Mouse (Mus musculus): ENCODE measurements at regions not wholly inside any gene's neighbourhood (a gene's known extent, or its start where the extent isn't known, plus 50 kb on each side); places are given as distances from the start of the nearest gene placed in this dataset.
"Not testable (repeated sequence)": the region's sequence is repeated elsewhere in the genome, so short reads cannot be mapped to it uniquely, and the experiment has no call there.

DNA sequence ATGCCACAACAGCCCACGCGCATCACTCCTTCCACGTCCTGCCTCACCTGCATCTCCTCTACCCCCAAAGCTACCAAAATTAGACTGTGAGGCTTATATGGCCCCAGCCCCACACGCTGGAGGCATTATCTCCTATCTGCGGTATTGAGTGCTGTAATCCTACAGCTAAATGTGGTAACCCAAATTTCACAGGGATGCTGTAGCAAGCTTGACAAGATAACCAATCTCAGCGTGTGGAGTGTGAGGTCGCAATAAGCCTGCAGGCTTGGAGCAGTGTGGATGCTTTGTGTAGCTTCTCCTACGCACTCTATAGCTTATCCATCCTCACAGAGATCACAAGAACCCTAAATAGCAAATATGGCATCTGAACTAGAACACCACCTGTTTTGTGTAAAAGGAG lies 251.2 kb upstream of the Kcnh8 start:
- DNase-seq (ENCODE audit: inconsistent ontology term), result no peak

DNA sequence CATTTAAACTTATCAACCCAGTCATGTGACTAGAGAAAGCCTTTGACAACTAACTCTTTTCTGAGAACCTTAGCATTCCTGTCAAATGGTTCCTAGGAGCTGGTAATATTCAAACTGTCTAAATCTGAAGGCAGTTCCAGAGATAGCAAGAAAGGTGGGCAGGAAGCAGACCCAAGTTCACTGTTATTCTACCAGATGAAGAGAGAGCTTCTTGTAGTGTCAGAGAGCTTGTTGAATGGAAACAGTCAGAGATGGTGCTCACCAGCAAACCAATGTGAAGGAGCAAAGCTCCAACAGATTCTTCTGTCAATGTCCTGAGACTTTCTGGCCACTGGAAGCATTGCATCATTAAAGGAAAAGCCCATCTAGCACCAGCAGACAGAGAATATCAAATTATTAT lies 251.8 kb upstream of the Kcnh8 start:
- DNase-seq (ENCODE audit: inconsistent ontology term), result no peak

DNA sequence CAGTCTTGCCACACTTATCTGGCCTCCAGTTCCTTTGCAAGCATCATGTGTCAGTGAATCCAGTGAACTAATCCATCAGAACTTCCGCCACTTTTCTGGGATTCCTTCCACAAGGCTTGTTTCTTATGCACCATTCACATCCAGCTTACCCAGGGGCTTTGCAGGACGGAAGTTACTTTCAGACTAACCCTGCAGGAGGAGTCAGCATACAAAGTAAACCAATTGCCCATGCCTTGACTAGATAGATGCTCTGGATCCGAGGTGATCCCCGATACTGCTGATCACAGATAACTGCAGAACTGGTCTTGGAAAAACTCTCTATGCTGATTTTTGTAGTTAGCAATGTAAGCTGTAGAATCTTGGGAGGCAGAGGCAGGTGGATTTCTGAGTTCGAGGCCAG lies 252.6 kb upstream of the Kcnh8 start:
- no peak for DNase-seq (ENCODE audit: inconsistent ontology term)

DNA sequence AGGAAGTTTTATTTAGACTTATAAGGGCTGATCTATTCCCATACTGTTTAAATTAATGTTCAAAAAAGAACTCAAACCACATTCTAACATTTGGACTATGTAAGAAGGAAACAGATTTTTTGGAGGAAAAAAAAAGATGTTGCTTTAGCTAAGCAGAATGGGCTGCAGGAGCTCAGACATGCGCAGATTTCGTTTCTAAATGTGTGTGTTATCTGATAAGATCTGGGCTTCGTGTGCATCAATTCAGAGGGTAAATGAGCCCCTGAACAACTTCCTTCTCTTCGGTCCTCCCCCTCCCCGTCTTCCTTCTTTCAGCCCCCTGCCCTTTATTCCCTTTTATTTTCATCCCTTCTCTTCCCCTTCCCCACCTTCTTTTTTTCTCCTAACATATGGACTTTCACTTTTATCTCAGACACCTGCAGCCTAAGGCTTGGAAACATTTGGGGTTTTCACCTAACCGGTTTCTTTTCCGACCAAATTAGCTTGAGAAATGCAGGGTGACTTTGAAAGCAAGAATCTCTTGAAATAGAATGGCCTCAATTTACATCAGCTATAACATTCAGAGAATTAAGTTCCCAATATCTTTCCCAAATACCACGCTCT lies 253.9 kb upstream of the Kcnh8 start:
- DNase-seq (ENCODE audit: inconsistent ontology term), result no peak

DNA sequence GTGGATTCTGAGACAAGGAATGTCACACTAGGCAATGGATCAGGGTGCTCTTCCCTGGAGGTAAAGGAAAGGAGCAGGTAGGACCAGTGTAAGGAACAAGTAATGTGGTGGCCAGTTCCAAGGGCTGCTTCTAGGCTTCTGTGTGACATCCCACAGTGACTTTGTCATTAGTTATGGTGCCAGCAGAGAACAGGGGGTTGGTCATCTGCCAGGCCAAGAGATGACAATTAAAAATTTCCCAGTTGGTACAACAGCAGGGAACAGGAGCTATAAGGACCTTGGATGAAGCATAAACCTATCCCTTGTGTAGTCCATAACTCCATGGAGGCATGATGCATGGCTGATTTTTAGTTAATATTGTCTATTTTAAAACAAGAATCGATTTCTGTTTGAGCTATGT lies 281.9 kb upstream of the Kcnh8 start:
- no peak for DNase-seq (ENCODE audit: inconsistent ontology term)

DNA sequence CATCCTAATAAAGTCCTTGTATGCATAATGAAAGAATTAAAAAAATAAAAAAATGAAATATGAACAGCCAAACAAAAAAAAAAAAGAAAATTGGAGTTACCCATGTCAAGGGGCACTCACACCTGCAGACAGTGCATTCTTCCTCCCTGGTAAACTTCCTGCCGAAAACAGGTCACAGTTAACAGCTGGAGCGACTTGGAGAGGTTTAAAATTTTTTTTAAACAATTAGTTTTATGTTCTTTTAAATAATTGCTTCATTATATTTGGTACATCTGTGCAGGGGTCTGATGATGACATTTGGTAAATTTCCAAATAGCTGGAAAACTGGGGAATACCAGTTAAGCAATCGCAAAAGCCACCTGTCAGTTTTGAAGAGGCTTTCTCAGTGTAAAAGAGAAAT lies 285.5 kb upstream of the Kcnh8 start:
- DNase-seq (ENCODE audit: inconsistent ontology term), result no peak

DNA sequence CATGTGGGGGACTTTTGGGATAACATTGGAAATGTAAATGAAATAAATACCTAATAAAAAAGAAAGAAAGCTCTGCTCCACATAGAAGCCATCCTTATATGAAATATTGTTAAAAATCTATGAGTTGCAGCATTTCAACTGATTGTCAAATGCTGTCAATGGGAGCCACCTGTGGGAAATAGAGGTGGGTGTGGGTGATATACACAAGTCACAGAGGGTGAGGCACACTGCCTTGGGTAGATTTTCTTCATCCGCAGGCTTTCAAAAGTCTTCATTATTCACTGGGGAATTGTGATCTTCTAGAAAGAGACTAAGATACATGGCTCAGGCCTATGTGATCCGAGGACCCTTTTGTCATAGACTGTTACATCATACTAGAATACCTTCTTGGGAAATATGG lies 286.6 kb upstream of the Kcnh8 start:
- DNase-seq (ENCODE audit: inconsistent ontology term), result no peak

DNA sequence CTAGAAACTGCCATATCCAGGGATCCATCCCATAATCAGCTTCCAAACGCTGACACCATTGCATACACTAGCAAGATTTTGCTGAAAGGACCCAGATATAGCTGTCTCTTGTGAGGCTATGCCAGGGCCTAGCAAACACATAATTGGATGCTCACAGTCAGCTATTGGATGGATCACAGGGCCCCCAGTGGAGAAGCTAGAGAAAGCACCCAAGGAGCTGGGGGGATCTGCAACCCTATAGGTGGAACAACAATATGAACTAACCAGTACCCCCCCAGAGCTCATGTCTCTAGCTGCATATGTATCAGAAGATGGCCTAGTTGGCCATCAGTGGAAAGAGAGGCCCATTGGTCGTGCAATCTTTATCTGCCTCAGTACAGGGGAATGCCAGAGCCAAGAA lies 287.1 kb upstream of the Kcnh8 start:
- not testable (repeated sequence) for DNase-seq (ENCODE audit: inconsistent ontology term)

DNA sequence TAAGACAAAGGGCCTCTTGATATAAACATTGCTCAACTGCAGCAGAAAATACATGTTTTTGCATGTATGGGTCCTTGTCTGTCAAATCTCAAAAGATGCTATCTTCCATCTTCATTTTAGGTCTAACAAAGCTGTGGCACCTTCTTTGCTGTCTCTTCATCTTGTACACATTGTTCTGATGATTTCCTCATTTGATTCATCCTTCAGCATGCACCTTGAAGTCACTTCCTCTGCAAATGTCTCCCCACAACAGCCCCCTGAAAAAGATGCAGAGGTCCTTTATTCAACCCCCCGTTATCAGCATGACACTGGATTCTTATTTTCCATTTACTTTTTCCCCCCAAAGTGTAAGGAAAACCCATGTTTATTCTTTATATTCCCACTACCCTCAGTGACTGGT lies 290.5 kb upstream of the Kcnh8 start:
- DNase-seq (ENCODE audit: inconsistent ontology term), result no peak

DNA sequence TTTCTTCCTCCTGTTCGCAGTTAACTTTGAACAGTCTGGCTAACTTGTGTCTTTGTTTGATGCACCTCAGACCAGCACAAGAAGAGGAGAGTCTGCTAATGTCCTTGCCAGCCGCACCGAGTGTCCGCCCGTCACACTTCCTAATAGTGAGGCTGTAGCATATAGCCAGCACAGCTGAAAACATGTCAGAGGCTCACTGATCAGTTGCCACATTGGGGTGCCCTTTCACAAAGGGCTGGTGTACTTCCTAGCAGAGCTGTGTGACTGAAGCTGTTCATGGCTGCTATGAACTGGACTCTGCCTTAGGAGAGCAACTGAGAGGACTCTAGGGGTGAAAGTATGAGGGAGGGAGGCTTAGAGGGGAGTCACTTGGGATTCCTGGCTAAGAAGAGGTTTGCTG lies 293.7 kb upstream of the Kcnh8 start:
- no peak for DNase-seq (ENCODE audit: inconsistent ontology term)

DNA sequence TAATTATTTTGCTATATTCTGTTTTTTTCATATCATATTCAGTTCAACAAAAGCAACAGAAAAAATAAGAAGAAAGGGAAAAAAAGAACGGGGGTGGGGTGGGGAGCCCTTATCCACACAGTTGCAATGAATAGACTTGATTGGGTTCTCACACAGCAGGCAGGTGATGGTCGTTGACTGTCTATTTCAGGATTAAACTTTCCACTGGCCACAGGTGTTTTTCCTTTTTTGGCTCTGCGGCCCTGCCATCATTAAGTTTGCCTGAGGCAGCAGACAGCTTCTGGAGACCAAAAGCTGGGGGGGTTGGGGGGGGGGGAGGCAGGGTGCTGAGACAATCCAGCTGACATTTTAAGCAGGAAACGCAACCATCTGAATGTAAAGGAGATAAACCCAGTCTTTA lies 298.4 kb upstream of the Kcnh8 start:
- no peak for DNase-seq (ENCODE audit: inconsistent ontology term)

DNA sequence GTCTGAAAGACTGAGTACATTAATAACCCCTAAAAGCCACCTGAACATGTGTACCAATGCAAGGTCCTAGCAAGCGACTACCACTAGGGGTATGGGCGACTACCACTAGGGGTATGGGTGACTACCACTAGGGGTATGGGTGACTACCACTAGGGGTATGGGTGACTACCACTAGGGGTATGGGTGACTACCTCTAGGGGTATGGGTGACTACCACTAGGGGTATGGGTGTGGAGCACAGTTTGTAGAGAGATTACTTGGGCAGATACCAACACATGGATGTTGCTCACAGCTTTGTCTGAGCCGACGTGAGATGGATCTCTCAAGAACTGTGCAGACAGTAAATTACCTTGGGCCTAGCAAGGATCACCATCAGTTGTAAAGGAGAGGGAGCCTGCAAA lies 299.2 kb upstream of the Kcnh8 start:
- no peak for DNase-seq (ENCODE audit: inconsistent ontology term)

DNA sequence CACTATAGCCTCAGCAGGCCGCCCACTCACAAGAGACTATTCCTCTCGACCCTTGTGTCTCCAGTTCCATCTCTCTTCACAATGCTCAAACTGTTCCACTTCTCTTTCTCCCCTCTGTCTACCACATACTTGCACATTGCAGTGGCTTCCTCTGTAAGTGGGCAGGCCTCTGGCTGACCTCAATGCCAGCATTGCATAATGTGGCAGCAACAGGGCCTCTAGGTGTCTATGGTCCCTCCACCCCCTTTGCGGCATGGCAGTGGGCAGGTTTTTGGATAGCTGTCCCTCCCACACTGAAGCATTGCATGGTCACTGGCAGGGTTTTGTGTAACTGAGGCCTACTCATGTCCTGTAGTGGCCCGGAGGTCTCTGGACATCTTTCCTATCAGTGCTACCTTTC lies 302.7 kb upstream of the Kcnh8 start:
- DNase-seq (ENCODE audit: inconsistent ontology term), result no peak

DNA sequence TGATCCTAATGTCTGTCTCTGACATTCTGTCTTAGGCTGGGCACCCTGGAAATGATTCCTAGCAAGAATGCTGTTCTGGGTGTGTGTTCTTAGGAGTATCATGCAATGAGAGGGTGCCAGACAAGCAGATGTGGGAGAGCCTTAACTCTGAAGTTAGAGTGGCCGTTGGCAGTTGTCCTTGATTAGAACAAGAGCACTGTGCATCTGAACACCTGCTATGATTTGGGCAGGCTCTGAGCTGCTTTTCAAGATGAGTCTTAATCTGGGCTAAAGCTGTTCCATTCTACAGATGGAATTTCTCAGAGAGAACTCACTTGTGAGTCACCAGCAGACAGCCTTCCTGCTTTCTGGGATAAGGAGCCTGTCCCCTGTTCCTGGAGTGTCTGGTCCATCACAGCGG lies 317.1 kb upstream of the Kcnh8 start:
- DNase-seq (ENCODE audit: inconsistent ontology term), result no peak

DNA sequence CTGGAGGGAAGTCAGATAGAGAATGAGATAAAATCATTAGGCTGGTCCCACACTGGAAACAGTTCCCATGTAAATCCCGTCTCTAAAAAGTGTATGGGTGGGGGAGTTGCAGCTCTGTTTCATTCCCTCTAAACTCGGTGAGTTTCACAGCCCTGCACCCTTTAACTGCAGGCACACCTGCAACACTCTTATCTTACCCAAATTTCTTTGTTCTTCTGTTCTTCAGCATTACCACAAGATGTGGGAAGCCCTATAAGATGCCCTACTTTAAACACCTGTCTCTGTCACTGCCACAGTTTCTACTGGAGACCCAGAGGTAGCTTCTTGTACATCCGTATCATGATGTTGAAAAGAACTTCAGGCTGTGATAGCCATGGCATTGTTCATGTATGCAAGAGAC lies 320.2 kb upstream of the Kcnh8 start:
- no peak for DNase-seq (ENCODE audit: inconsistent ontology term)

DNA sequence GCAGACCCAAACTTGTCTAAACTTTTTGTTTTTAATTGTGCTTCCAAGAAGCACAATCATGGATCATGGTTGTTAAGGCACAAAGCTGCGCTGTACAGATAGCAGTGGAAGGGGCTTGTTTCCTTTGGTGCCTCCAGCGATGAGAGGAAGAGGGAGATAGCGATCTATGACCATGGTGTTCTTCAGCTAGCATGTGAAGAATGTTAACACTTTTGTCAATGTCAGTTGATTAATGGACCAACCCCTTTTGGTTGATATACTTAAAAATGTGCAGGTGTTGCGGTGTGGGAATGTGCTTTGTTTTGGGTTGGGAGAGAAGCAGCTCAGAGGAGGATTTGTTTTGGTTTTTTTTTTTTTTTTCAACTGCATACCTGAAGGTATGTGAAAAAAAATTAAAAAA lies 324.0 kb upstream of the Kcnh8 start:
- DNase-seq (ENCODE audit: inconsistent ontology term), result no peak

DNA sequence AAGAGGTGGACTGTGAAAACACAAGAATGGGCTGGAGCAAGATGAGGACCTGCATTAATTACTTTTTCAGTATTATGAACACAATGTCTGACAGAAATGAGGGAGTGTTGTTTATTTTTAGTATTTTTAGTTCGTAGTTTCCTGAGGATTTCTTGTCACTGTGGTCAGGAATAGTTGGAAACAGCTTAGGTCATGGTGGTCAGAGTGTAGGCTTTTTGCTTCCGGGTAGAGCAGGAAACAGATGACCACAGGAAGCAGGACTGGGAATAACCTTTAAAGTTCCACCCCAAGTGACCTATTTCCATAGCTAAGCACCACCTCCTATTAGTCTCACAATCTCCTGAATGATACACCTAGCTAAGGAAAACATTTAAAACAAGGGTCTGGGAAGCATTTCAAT lies 333.7 kb upstream of the Kcnh8 start:
- DNase-seq (ENCODE audit: inconsistent ontology term), result no peak

DNA sequence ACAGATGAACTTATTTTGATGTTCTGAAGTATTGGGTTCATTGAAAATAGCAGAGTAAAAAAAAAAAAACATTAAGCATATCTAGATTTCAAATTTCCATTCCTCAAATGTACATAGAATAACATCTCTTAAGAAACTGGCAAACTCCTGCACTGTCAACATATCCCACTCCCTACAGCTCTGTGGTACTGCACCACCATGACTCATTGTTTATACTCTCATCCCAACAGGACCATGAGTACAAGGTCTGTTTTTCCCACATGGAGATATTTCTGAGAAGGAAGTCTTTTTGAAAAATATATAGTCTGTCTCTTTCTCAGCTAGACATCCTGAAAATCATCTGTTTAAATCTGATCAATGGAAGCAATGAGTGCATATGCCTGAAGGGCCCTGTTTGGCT lies 351.2 kb upstream of the Kcnh8 start:
- DNase-seq (ENCODE audit: inconsistent ontology term), result no peak

DNA sequence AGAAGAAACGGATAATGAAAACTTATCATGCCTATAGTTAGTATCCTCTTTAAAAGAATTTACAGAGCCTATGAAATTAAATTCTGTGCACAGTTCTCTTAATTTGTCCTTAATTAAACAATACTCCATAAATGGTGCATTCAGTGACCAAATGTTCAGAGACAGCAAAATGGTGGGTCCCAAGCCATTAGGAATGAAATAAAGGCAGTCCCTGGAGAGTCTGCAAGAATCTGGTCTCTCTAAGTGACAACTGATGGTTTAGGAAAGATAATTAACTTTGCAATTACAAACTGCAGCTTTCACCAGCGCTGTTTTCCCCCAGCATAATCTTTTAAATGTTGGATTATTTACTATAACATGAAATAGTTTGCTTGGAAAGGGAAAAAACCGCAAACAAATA lies 376.9 kb upstream of the Kcnh8 start:
- no peak for DNase-seq (ENCODE audit: inconsistent ontology term)

DNA sequence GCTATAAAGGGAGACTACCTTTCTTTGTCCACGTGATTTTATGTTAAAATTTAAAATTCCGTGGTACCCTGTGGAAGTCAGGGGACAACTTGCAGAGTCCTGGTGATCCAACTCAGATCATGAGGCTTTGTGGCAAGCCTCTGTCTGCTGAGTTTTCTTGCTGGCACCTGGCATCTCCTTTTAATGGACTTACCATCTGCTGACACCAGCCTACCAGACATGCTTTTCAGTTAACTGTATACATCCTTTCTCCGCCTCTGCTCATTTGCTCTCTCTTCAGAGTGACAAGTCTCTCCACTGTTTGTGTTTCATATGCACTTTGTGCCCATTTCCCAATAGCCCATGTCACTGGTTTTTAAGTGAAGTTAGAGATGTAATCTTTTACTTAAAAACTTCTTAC lies 382.1 kb upstream of the Kcnh8 start:
- no peak for DNase-seq (ENCODE audit: inconsistent ontology term)

DNA sequence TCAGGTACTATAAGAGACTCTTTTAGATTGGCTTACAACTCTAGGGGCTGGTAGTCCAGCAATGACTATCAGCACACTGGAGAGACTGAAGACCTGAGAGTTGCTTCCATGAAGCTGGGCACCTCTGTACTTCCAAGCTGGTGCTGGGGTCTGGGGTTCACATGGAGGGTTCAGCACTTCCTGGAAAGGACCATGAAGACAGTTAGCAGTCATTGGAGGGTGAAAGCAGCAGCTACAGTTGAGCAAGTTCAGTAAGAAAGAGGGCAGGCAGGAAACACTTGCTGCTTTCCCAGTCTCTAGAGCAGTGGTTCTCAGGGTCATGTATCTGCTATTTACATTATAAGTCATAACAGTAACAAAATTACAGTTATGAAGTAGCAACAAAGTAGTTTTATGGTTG lies 384.3 kb upstream of the Satb1 start:
- no peak for DNase-seq (ENCODE audit: inconsistent ontology term)

DNA sequence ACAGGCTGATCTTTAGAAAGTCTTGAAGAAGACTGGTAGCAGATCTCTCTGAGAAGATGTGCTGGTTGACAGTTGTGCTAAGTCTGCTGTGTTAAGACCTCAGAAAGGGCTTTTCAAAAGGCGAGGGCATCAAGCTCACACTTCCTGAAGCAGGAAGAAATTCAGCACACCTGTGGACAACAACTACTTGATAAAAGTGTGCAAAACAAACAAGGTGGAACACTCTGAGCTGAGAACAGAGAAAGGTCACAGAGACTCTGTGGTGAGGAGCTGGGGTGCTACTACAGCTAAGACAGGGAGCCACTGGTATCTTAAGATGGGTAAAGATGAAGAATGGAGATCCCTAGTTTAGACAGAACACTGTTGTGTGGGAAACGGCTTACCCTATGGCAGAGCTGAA lies 379.9 kb upstream of the Satb1 start:
- DNase-seq (ENCODE audit: inconsistent ontology term), result no peak

DNA sequence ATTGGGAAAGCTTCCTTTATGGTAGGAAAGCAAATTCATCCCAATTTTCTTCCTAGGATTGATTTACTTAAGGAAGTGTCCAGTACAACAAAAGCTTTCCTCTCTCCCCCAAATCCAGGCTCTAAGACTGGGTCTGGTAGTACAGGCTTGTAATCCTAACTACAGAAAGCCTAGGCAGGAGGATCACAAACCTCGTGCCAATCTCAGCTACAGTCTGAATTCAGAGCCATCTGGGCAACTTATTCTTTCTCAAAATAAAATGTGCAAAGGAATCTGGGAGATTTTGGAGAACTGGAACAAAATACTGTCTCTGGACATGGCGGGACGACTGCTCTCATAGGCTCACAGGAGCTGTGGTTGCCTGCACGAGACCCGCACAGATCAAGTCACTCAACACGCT lies 377.4 kb upstream of the Satb1 start:
- DNase-seq (ENCODE audit: inconsistent ontology term), result no peak

DNA sequence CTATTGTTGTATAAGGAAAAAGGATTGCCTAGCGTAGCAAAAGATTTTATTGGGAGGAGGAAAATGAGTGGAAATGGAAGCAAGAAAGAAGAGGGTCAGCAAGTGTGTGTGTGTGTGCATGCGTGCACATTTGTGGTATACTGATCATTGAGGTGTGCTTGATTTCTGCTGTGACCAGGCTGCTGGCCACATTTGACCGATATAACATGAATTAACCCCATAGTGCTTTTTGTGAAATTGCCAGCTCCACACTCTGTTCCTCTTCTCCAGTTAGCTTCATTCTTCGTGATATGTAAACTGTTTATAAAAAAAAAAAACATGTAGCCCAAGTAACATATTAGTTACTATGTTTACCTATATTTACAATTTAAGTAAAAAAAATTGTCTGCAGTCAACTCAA lies 364.6 kb upstream of the Satb1 start:
- DNase-seq (ENCODE audit: inconsistent ontology term), result no peak

DNA sequence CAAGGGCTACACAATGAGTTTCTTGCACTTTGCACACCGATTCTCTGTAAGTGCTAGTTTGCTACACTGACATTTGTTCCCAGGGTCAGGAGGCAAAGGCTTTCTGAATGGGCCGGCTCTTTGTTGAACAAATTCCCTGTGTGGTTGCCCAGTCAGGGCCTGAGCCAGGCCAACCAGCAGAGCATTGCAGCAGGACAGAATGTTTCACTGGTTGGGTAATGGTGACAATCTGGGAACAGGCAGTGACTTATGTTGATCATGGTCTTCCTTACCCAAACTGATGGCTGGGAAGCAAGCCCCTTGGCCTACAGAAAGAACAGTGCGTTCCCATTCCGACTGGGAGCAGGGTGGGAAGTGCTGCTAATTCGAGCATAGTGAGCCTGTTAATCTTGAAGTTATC lies 363.7 kb upstream of the Satb1 start:
- no peak for DNase-seq (ENCODE audit: inconsistent ontology term)
